Mouse (Mus musculus) embryo, embryonic 11.5 days (tissue): Measurements from ENCODE around the gene Tmem117.

Experiments
- DNase-seq: peaks from one replicate; pipeline ENCODE4 v3.0.0-alpha.2; 2012; ENCODE audit warnings: low read depth, low spot score

Tmem117 gene

GRCm38 (mm10) chr15:94770832-94771578 is 142.0 kb downstream of the Tmem117 start:
- no peak for DNase-seq

GRCm38 (mm10) chr15:94771691-94772090 is 142.7 kb downstream of the Tmem117 start:
- no peak for DNase-seq

GRCm38 (mm10) chr15:94776119-94777069 is 147.4 kb downstream of the Tmem117 start:
- no peak for DNase-seq

- no peak for DNase-seq
These were observed 152.5 kb downstream of the Tmem117 start for GRCm38 (mm10) chr15:94781556-94781955.

- DNase-seq = no peak
These were observed 164.4 kb downstream of the Tmem117 start for GRCm38 (mm10) chr15:94793455-94793854.

GRCm38 (mm10) chr15:94795484-94795883 is 166.5 kb downstream of the Tmem117 start:
- no peak for DNase-seq

- DNase-seq = no peak
These were observed 169.2 kb downstream of the Tmem117 start for GRCm38 (mm10) chr15:94798236-94798635.

- DNase-seq = no peak
These were observed 172.4 kb downstream of the Tmem117 start for GRCm38 (mm10) chr15:94801462-94801861.

- no peak for DNase-seq
These were observed 173.8 kb downstream of the Tmem117 start for GRCm38 (mm10) chr15:94802820-94803219.

GRCm38 (mm10) chr15:94803624-94804342 is 174.8 kb downstream of the Tmem117 start:
- DNase-seq = no peak

- no peak for DNase-seq
These were observed 177.0 kb downstream of the Tmem117 start for GRCm38 (mm10) chr15:94806005-94806404.

- no peak for DNase-seq
These were observed 182.5 kb downstream of the Tmem117 start for GRCm38 (mm10) chr15:94811550-94811949.

- DNase-seq = no peak
These were observed 185.4 kb downstream of the Tmem117 start for GRCm38 (mm10) chr15:94814213-94815100.

- no peak for DNase-seq
These were observed 206.6 kb downstream of the Tmem117 start for GRCm38 (mm10) chr15:94835634-94836033.

GRCm38 (mm10) chr15:94838646-94839045 is 209.6 kb downstream of the Tmem117 start:
- no peak for DNase-seq

- DNase-seq = no peak
These were observed 218.5 kb downstream of the Tmem117 start for GRCm38 (mm10) chr15:94847501-94847900.

GRCm38 (mm10) chr15:94859641-94860040 is 230.6 kb downstream of the Tmem117 start:
- DNase-seq = no peak

- no peak for DNase-seq
These were observed 232.1 kb downstream of the Tmem117 start for GRCm38 (mm10) chr15:94861173-94861572.

- DNase-seq = no peak
These were observed 235.1 kb downstream of the Tmem117 start for GRCm38 (mm10) chr15:94864134-94864533.

GRCm38 (mm10) chr15:94868372-94868771 is 239.3 kb downstream of the Tmem117 start:
- DNase-seq = no peak

GRCm38 (mm10) chr15:94885026-94885425 is 256.0 kb downstream of the Tmem117 start:
- no peak for DNase-seq
